Mouse (Mus musculus): Measurements from ENCODE around the gene Selenov. TPM values are rescaled to one million over a fixed set of nuclear protein-coding genes. Genes with fewer than 3 reads are reported as not detected.
A peak's percentile ranks its signal among the peaks of the same experiment; 100 is the strongest.
"Not testable (repeated sequence)": the region's sequence is repeated elsewhere in the genome, so short reads cannot be mapped to it uniquely, and the experiment has no call there.

Selenov gene
- polyA plus RNA-seq, 1 experiment from 2014 or later: not detected

DNA sequence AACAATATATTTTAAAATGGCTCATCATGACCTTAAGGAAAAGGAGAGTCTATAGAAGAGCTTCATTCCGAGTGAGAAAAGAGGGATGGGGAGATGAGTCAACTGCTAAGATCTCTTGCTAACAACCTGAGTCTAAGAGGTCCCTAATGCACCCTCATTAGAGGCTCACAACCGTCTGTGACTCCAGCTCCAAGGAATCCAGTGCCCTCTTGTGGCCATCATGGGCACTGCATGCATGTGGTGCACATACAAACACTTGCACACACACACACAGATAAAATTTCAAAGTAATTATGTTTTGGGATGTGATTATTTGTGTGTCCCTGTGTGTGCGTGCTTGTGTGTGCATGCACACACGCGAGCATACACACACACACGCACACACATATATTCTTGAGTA is 35.5 kb downstream of the Selenov start:
- no peaks in the 10 kb centered on the region for H3K27me3 ChIP-seq (replicated peaks; ENCODE audit: control insufficient read depth, insufficient read depth, low read length)
- no peaks in the 10 kb centered on the region for H3K9me3 ChIP-seq (ENCODE audit: control insufficient read depth, low read length)
- no peak overlapping the region for H3K27ac ChIP-seq (ENCODE audit: low read depth, low read length)
- H3K9ac ChIP-seq (ENCODE audit: low read depth, low read length): no peak overlapping the region
- H3K4me2 ChIP-seq: no peak overlapping the region
- H3K36me3 ChIP-seq (ENCODE audit: control insufficient read depth, insufficient read depth, low read length): no peaks in the 10 kb centered on the region
- no peak overlapping the region for H3K4me3 ChIP-seq (ENCODE audit: low read depth, low read length)
- 69% methylated on average over 6 of the region's 6 CpGs for WGBS
- no peaks in the 10 kb centered on the region for H3K4me1 ChIP-seq (replicated peaks; ENCODE audit: control insufficient read depth, insufficient read depth, low read length)
- ATAC-seq (replicated peaks; ENCODE audit: low FRiP score): no peak
- no peak for DNase-seq (ENCODE audit: low spot score)

DNA sequence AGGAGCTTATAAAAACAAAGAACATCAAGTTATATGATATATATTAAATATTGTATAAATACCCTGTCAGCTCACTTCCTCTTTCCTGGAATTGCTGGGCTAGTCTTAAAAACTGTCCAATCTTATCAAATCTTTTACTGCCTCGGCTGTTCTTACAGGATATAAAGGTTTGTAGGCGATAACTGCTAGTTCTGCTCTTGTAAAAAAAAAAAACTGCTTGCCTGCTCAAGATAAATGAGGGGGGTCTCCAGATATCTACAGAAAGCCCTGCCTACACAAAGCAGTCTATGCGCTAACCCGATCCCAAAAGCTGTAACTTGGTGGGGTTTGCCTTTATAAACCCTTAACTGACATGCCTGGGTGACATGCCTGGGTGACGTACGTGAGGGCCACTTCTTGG is 36.4 kb downstream of the Selenov start:
- H3K4me1 ChIP-seq (replicated peaks; ENCODE audit: control insufficient read depth, insufficient read depth, low read length): no peaks in the 10 kb centered on the region
- H3K27ac ChIP-seq (ENCODE audit: low read depth, low read length): no peak overlapping the region
- no peak overlapping the region for H3K9ac ChIP-seq (ENCODE audit: low read depth, low read length)
- no peaks in the 10 kb centered on the region for H3K27me3 ChIP-seq (replicated peaks; ENCODE audit: control insufficient read depth, insufficient read depth, low read length)
- no peaks in the 10 kb centered on the region for H3K9me3 ChIP-seq (ENCODE audit: control insufficient read depth, low read length)
- ATAC-seq (replicated peaks; ENCODE audit: low FRiP score) (no peak), DNase-seq (ENCODE audit: low spot score) (no peak)
- H3K36me3 ChIP-seq (ENCODE audit: control insufficient read depth, insufficient read depth, low read length): no peaks in the 10 kb centered on the region
- whole genome bisulfite sequencing: 69% methylated on average over 6 of the region's 6 CpGs
- no peak overlapping the region for H3K4me3 ChIP-seq (ENCODE audit: low read depth, low read length)
- no peak overlapping the region for H3K4me2 ChIP-seq

DNA sequence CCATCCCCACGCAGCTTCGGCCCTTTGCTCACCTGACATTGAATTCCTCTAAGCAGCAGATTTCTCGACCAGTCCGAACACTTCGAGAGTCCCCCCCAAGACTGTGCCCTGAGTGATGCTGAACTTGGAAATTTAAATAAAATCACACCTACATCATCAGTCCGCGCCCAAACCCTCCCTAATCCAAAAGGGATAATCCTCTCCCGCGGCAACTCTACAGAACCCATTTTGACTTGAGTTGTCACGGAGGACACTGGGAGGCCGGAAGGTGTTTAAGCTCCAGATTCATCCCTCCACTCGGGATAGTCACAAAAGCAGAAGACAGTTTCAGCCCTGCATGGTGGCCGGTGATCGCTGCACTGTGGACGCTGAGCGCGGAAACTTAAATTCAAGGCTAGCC is 39.0 kb downstream of the Selenov start:
- Histone ChIP-seq H3K36me3 (ENCODE audit: control insufficient read depth, insufficient read depth, low read length) (no peaks in the 10 kb centered on the region), H3K4me1 (replicated peaks; ENCODE audit: control insufficient read depth, insufficient read depth, low read length) (no peaks in the 10 kb centered on the region), H3K27ac (ENCODE audit: low read depth, low read length) (no peak overlapping the region), H3K27me3 (replicated peaks; ENCODE audit: control insufficient read depth, insufficient read depth, low read length) (no peaks in the 10 kb centered on the region), H3K9ac (ENCODE audit: low read depth, low read length) (no peak overlapping the region), H3K4me2 (no peak overlapping the region), H3K9me3 (ENCODE audit: control insufficient read depth, low read length) (no peaks in the 10 kb centered on the region), H3K4me3 (ENCODE audit: low read depth, low read length) (no peak overlapping the region)
- peak; percentile 22 for DNase-seq (ENCODE audit: low spot score)
- ATAC-seq (replicated peaks; ENCODE audit: low FRiP score): no peak
- 83% methylated on average over 17 of the region's 17 CpGs for WGBS

DNA sequence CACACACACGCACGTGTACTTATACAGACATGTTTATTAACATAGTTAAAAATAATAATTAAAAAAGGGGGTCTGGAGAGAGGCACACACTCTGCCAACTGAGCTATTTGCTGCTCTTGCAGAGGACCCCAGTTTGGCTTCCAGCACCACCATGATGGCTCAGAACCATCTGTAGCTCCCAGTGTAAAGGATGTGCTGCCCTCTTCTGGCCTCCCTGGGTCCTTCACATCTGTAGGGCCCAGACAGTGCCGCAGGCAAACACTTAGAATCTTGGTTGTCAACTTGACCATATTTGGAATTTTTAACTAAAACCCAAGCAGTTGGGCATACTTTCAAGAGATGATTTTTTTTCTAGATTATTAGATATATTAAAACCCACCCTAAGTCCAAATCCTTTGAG is 42.0 kb downstream of the Selenov start:
- WGBS: 78% methylated on average over 3 of the region's 3 CpGs

DNA sequence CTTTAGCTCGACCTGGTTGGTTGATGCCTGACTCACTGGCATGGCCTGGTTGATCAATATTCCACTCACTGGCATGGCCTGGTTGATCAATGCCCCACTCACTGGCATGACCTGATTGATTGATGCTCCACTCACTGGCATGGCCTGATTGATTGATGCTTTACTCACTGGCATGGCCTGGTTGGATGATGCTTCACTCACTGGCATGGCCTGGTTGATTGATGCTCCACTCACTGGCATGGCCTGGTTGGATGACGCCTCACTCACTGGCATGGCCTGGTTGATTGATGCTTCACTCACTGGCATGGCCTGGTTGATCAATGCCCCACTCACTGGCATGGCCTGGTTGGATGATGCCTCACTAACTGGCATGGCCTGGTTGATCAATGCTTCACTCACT is 47.0 kb downstream of the Selenov start:
- WGBS: 63% methylated on average over 2 of the region's 2 CpGs
- not testable (repeated sequence) for DNase-seq (ENCODE audit: low spot score)

More for the DNA sequence above, 42.0 kb downstream of the Selenov start:
- H3K27ac ChIP-seq (ENCODE audit: low read depth, low read length): no peak overlapping the region
- no peak overlapping the region for H3K9ac ChIP-seq (ENCODE audit: low read depth, low read length)
- H3K4me2 ChIP-seq: no peak overlapping the region
- no peak overlapping the region for H3K4me3 ChIP-seq (ENCODE audit: low read depth, low read length)
- H3K27me3 ChIP-seq (replicated peaks; ENCODE audit: control insufficient read depth, insufficient read depth, low read length): no peaks in the 10 kb centered on the region
- DNase-seq (ENCODE audit: low spot score): no peak
- H3K36me3 ChIP-seq (ENCODE audit: control insufficient read depth, insufficient read depth, low read length): no peaks in the 10 kb centered on the region
- no peaks in the 10 kb centered on the region for H3K4me1 ChIP-seq (replicated peaks; ENCODE audit: control insufficient read depth, insufficient read depth, low read length)
- no peak for ATAC-seq (replicated peaks; ENCODE audit: low FRiP score)
- no peaks in the 10 kb centered on the region for H3K9me3 ChIP-seq (ENCODE audit: control insufficient read depth, low read length)

More for the DNA sequence above, 47.0 kb downstream of the Selenov start:
- not testable (repeated sequence) for H3K27ac ChIP-seq (ENCODE audit: low read depth, low read length); H3K4me1 ChIP-seq (replicated peaks; ENCODE audit: control insufficient read depth, insufficient read depth, low read length); H3K27me3 ChIP-seq (replicated peaks; ENCODE audit: control insufficient read depth, insufficient read depth, low read length); H3K9ac ChIP-seq (ENCODE audit: low read depth, low read length); H3K4me2 ChIP-seq; H3K36me3 ChIP-seq (ENCODE audit: control insufficient read depth, insufficient read depth, low read length); ATAC-seq (replicated peaks; ENCODE audit: low FRiP score); H3K4me3 ChIP-seq (ENCODE audit: low read depth, low read length); H3K9me3 ChIP-seq (ENCODE audit: control insufficient read depth, low read length)

Other genes starting within 250 kb of the Selenov start
- gene Psmc4, start 241.1 kb downstream of the Selenov start, polyA plus RNA-seq (2014; fragmentation: Nextera tagmentation; extraction: Ambion mirVana): 291 and 316 TPM in 2 replicates
- 0.04 TPM in 1 of 2 replicates, not detected in the other for gene Fcgbp, start 219.9 kb downstream of the Selenov start, polyA plus RNA-seq (2014; fragmentation: Nextera tagmentation; extraction: Ambion mirVana)
- gene 9530053A07Rik, start 161.7 kb downstream of the Selenov start, polyA plus RNA-seq (2014; fragmentation: Nextera tagmentation; extraction: Ambion mirVana): not detected in 2 replicates
- 39.9 and 51.2 TPM in 2 replicates for gene Fbl, start 121.5 kb downstream of the Selenov start, polyA plus RNA-seq (2014; fragmentation: Nextera tagmentation; extraction: Ambion mirVana)
- 5.2 and 6.0 TPM in 2 replicates for gene Dyrk1b, start 111.7 kb downstream of the Selenov start, polyA plus RNA-seq (2014; fragmentation: Nextera tagmentation; extraction: Ambion mirVana)
- gene Eid2, start 23.3 kb downstream of the Selenov start, polyA plus RNA-seq (2014; fragmentation: Nextera tagmentation; extraction: Ambion mirVana): 3.8 and 4.6 TPM in 2 replicates
- gene Eid2b, start 13.4 kb downstream of the Selenov start, polyA plus RNA-seq (2014; fragmentation: Nextera tagmentation; extraction: Ambion mirVana): 5.9 and 6.5 TPM in 2 replicates
- gene Dll3, start 11.1 kb upstream of the Selenov start, polyA plus RNA-seq (2014; fragmentation: Nextera tagmentation; extraction: Ambion mirVana): 0.31 and 0.62 TPM in 2 replicates
- 217 and 224 TPM in 2 replicates for gene Timm50, start 20.9 kb upstream of the Selenov start, polyA plus RNA-seq (2014; fragmentation: Nextera tagmentation; extraction: Ambion mirVana)
- 77.9 and 78.9 TPM in 2 replicates for gene Supt5, start 47.6 kb upstream of the Selenov start, polyA plus RNA-seq (2014; fragmentation: Nextera tagmentation; extraction: Ambion mirVana)
- 1,377 and 1,547 TPM in 2 replicates for gene Rps16, start 59.5 kb upstream of the Selenov start, polyA plus RNA-seq (2014; fragmentation: Nextera tagmentation; extraction: Ambion mirVana)
- 29.2 and 34.4 TPM in 2 replicates for gene Plekhg2, start 81.4 kb upstream of the Selenov start, polyA plus RNA-seq (2014; fragmentation: Nextera tagmentation; extraction: Ambion mirVana)
- gene Zfp36, start 89.1 kb upstream of the Selenov start, polyA plus RNA-seq (2014; fragmentation: Nextera tagmentation; extraction: Ambion mirVana): 9.9 and 10.2 TPM in 2 replicates
- gene Med29, start 101.5 kb upstream of the Selenov start, polyA plus RNA-seq (2014; fragmentation: Nextera tagmentation; extraction: Ambion mirVana): 44.7 and 45.7 TPM in 2 replicates
- 56.1 and 58.6 TPM in 2 replicates for gene Paf1, start 101.8 kb upstream of the Selenov start, polyA plus RNA-seq (2014; fragmentation: Nextera tagmentation; extraction: Ambion mirVana)
- gene Gmfg, start 146.3 kb upstream of the Selenov start, polyA plus RNA-seq (2014; fragmentation: Nextera tagmentation; extraction: Ambion mirVana): 49.4 and 49.7 TPM in 2 replicates
- 1.7 TPM in 2 replicates for gene Lrfn1, start 160.8 kb upstream of the Selenov start, polyA plus RNA-seq (2014; fragmentation: Nextera tagmentation; extraction: Ambion mirVana)
- gene Ifnl2, start 219.3 kb upstream of the Selenov start, polyA plus RNA-seq (2014; fragmentation: Nextera tagmentation; extraction: Ambion mirVana): not detected in 2 replicates
- not detected in 2 replicates for gene Ifnl3, start 231.7 kb upstream of the Selenov start, polyA plus RNA-seq (2014; fragmentation: Nextera tagmentation; extraction: Ambion mirVana)
- not detected in 2 replicates for gene Sycn, start 249.7 kb upstream of the Selenov start, polyA plus RNA-seq (2014; fragmentation: Nextera tagmentation; extraction: Ambion mirVana)

All from liver, embryonic 11.5 days (tissue).